Mouse (Mus musculus): ENCODE data around the gene Il1rl2.

Gene Il1rl2

GRCm38 (mm10) chr1:40380111-40380510 is 55.7 kb downstream of the Il1rl2 start:
- peak; percentile 47 for DNase-seq (ENCODE audit: low spot score)

DNA sequence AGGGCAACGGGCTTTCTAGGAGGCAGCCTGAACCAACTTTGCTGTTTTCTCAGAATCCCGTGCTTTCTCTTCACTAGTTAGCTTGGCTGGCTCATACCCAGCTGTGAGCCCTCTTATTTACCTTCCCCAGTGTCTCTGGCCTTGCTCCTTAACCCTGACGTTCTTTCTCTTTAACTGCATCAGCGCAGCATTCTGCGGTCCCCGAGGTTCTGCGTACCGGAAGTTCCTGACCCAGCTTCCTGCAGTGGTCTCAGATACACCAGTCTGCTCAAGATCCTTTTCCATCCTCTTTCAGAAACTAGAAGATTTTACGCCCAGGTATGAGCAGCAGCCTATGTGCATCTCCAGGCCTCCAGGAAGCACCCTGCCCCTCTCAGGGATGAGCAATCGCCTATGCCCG is 56.6 kb downstream of the Il1rl2 start:
- DNase-seq (ENCODE audit: low spot score): no peak

GRCm38 (mm10) chr1:40382841-40383240 is 58.4 kb downstream of the Il1rl2 start:
- no peak for DNase-seq (ENCODE audit: low spot score)

DNA sequence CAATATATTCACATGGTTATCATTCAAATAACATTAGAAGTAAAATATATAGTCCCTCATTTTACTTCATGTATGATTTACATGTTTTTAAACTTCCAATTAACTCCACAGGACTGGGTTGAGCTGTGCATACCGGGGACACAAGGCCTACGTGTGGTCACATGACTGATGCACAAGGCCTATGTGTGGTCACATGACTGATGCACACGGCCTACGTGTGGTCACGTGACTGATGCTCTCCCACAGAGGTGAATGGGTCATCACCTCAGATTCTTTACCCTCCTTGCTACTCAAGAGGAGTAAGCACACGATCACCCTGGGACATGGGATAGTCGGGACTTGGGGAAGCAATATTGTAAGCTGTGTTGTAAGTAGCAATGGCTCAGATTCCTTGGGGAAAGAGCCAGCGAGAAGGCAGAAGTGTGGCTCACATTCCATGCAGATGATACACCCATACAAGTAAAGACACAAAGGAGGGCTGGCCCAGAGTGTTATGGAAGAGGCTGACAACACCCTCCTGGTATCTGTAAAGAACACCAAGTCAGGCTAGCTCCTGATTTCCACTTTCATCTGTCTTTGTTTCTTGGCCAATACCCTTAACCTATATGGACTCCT is 60.6 kb downstream of the Il1rl2 start:
- no peak for DNase-seq (ENCODE audit: low spot score)

DNA sequence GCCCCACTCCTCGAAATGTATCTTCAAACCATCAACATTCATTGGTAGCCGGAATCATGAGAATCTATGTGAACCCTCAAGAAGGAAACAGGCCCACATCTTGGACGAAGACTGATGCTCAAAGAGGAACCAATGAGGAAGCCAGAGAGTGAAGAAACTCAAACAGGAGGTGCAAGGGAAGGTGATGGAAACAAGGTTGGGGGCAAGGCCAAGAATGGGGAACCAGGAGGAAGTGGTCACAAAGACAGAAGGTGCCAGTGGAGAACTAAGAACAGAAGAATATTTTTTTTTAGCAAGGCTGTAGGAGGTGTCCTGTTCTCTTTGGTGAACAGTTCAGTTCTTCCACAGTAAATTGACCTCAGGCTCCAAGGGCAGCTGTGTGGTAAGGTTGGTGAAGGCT is 67.0 kb downstream of the Il1rl2 start:
- no peak for DNase-seq (ENCODE audit: low spot score)

DNA sequence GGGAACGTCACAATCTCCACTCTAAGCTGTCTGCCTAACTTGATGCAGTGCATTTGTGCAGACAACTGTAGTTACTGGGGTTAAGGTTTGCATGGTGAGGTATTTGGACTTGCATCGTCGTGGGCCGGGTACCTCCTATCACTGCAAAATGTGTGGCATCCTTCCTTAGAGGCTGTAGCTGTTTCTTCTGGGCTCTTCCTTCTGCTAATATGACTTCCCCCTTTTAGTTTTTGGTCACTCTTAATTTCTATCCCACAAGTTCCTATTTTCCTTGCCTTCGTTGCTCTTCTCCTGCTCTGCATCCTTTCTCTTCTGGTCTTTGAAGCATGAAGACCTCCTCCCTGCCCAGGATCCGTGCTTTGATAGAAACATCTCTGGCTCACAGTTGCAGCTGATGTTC is 68.1 kb downstream of the Il1rl2 start:
- no peak for DNase-seq (ENCODE audit: low spot score)

GRCm38 (mm10) chr1:40393214-40393613 is 68.8 kb downstream of the Il1rl2 start:
- no peak for DNase-seq (ENCODE audit: low spot score)

- DNase-seq (ENCODE audit: low spot score): no peak
Measured at GRCm38 (mm10) chr1:40399639-40400038, 75.2 kb downstream of the Il1rl2 start.

- DNase-seq (ENCODE audit: low spot score): no peak
Measured at GRCm38 (mm10) chr1:40404682-40405081, 80.3 kb downstream of the Il1rl2 start.

DNA sequence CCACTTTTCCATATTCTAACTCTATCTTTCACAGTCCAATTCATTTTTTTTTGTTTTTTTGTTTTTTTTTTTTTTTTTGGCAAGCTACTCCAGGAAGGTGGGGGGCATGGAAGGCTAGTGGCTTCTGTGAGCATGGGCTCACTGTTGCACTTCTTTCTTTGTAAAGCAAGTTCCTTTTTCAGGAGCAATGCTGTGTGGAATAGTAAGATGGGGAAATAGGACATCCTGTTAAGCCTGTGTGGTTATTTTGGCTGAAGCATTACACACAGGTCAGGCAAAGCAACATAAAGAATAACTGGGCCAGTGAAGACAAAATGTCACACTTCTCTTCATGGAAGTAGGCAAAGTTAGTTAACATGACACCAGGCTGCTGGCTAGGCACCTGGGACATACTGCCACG is 85.5 kb downstream of the Il1rl2 start:
- DNase-seq (ENCODE audit: low spot score): no peak

DNA sequence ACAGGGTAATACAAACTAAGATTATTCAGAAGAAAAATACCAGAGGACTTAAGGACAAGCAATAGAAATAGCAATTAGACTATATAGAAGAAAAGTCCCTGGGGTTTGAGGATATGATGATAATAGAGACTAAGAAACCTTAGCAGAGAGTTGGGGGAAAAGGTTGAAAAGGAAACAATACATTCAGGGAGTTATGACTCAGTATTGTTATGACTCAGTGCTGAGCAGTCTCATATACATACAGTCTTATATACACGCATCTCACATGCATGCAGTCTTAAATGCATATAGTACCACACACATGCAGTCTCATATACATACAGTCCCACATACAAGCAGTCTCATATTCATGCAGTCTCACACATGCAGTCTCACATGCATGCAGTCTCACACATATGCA is 88.6 kb downstream of the Il1rl2 start:
- DNase-seq (ENCODE audit: low spot score): no peak

DNA sequence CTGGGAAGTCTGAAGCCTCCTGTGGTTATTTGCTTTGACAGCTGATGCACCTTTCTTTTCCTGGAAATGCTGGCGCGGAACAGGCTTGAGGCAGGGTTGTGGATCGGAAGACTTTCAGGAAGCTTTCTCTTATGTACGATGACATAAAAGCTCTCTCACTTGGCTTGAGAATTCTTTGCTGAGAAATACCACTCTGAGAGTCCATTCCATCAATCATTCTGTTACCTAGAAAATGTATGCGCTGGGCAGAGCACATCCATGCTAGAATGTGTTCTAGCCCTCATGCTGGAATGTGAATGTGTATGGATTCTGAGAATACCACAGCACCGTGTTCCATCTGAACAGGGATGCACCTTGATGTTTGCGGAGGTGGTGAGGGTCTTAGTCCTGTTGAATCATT is 89.9 kb downstream of the Il1rl2 start:
- no peak for DNase-seq (ENCODE audit: low spot score)

DNA sequence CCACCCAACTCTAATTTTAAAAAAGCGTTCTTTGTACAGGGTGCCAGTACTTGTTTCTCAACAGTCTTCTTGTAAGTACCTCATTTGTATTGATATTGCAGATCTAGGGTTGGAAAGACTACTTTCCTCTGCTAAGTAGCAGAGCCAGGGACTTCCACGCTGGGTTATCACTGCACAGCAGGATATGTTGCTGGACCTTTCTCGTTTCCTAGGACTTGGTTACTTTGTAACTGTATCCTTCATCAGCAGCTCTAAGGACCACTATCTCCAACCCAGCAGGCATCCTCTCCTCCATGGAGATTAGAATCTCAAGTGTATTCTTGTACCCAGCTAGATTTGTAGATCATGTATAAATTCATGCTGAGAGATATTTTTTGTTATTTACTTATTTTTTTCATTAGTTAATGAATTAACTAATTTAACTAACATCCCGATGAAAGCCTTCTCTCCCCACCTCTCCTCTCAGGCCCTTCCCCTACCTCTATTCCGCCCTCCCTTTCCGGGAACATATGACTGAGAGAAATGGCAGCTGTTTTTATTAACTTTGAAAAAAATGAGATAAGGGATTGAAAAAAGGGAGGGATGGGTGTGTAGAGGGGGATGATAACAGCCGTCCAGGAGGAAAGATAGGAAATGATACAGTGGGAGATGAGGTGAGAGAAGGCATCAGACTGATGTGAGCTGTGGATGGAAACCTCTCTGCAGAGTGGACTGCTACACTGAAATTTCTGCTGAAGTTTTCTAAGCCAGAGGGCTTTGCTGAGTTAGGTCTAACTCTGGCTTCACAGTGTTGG is 90.7 kb downstream of the Il1rl2 start:
- DNase-seq (ENCODE audit: low spot score): no peak

- DNase-seq (ENCODE audit: low spot score): no peak
Measured at GRCm38 (mm10) chr1:40417034-40417433, 92.6 kb downstream of the Il1rl2 start.
